Mouse (Mus musculus): ENCODE data around the gene Sufu.

DNA sequence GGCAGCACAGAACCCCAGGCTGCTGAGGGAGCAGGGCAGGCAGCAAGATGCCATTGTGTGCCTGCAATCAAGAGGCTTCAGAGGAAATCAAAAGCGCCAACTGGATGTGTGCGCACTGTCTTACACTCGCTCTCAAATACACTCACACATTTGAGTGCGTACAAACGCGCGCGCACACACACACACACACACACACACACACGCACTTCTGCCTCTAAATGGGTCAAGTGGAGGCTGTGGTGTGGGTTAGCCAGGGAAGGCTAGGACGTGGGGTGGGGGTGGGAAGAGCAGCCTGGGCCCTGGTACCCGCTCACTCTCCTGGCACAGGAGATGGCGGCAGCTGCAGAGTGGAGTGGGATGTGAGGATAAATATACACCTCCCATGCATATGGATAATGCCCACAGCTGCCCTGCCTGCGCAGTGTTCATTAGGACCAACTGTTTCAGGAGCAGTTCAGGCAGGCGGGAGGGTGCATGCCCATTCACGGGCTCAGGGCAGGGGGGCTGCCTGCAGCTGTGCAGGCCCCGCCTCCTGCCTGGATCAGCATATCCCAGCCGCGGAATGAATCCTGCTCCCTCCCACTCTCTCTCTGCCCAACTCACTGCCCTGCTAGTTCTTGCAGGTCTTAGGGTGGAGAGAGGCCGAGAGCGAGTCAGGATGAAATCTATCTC is 126.9 kb downstream of the Sufu start:
- TF ChIP-seq GATA2 (IDR thresholded peaks at IDR 0.05; ENCODE audit: borderline replicate concordance, low read depth, low read length) = no peak
- TF ChIP-seq CTCF (IDR thresholded peaks at IDR 0.05; ENCODE audit: low read depth, low read length) = no peak
